Mouse (Mus musculus): ENCODE results near the gene Kcna3.
A peak's percentile ranks its signal among the peaks of the same experiment; 100 is the strongest.

Kcna3 gene

DNA sequence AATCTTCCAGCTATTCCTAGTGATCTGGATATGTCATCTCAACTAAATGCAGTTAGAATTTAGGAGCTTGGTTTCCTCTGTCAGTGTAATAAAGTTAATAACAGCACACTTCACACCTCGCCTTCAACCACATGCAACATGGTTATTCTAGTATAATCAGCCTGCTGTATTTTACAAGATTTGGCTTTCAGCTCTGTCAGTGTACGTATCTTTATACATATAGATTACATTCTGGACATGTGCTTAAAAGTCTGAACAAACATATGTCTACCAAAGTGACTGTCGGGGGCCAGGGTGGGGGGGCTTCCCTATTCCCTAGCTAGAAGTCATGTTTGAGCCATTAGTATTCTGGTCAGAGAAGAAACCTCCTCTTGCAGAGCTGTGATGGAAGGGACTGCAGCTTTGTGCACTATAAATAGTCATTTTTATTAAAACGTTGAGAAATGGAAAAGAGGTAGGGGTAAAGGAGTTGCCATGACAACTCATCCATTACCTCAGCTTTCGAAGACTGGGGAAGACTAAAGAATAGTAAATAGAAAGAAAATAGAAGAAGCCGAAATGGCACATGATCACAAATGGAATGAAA is 29.6 kb downstream of the Kcna3 start:
- no peak for DNase-seq (ENCODE audit: low spot score)

DNA sequence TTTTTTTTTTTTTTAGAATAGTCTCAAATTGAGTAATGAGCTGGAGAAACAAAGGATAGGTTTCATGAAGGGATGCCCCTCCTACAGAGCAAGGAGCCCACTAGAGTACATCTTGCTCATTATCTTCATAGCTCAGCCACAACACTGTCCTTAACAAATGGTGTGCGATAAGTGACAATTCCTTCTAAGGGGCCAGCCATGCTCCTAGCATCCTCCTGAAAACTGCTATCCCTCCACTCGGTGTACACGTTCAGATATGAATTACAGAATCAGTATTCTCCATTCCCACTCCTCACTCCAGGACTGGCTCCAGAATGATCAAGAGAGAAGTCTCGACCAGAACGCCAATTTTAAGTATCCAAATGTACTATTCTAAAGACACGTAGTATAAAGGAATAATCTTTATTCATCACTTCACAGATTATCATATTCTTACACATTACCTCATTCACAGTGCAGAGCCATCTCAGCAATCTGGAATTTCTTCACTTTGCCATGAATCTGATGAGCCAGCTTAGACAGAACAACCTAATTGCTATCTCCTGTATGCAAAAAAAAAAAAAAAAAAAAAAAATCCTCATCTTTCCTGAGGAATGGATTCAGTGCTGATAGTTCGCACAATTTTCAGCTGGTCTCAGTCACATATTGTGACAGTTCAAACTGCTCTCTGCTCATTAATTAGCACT is 30.3 kb downstream of the Kcna3 start:
- DNase-seq (ENCODE audit: low spot score) = no peak

DNA sequence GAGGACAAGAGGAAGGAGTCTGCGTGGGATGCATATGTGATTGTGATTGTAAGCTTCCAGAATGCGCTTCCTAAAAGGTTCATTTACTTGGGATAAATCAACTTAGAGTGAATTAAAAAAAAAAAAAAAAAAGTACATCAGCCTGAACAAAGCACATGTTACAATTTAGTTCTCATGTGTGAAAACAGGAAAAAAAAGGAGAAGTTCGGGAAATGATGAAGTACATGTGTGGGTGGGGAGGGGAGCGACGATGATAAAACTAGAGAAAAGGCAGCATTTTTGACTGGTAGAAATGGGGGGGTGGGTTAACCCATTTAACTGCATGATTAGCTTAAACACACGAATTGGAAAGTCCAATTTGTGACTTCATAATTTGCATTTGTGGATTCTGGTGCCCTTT is 31.3 kb downstream of the Kcna3 start:
- DNase-seq (ENCODE audit: low spot score) = no peak

DNA sequence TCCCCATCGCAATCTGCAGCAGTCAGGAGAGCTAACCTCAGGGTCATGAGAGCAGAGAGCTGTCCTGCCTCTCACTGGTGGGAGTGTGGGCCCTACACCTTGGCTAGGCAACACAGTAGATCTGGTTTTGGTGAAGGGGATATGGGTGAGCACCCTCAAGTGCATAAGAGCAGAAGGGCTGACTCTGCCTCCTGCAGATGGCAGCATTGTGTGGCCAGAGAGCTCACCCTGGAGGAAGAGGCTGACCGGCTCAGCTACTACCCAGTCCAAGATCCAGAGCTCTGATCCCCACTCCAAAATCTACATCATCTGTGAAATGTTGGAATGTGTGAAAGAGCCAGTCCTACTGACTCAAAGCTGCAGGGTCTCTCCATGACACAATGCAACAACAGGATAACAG is 37.9 kb downstream of the Kcna3 start:
- no peak for DNase-seq (ENCODE audit: low spot score)

DNA sequence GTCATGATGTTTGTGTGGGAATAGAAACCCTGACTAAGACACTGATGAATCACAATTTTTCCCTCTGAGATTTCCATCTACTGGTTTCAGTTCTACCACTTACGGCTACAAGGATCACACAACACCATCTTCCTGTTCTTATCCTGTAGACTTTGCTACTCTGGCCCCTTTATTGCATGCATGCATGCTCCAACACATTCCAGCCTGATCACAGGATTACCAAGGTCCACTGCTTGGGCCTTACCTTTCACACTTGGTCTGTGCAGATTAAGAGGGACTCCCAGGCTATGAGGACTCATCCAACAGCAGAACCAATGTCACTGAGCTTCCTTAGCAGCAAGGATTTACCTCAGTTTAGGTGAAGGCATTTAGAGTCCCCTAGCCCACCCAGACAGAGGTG is 39.7 kb downstream of the Kcna3 start:
- no peak for DNase-seq (ENCODE audit: low spot score)

DNA sequence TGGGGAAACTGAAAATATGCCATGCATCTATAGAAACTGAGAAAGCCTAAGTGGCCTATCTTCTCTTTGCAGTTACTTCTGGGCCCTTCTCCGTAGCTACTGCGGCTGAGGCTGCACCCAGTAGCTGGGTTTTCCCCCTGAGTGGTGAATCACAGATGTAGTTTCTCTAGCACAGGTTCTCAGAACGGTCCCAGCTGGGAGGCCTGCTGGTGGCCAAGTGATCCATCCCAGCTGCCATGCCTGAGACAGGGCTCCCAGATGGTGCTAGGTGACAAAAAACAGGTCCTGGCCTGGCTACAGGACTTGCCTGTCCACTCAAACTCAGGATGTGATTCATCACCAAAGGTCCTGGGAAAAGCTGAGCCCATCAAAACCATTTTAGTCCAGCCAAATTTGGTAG is 40.7 kb downstream of the Kcna3 start:
- DNase-seq (ENCODE audit: low spot score) = no peak

DNA sequence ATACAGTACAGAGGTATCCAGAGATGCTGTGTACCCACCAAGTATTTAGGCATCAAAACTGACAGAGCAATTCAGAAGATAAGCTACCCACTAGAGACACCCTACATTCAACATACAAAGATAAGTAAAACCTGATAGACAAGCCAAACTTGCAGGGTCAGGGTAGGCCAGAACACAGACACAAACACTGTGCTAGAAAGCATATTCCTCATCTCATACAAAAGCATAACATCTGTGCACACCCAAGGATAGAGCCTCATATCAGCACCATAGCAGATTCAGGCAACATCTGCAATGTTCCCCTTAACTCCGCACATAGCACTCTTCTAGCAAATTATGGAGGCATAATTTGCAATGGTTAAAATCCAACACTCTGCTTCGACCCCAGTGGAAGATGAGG is 41.1 kb downstream of the Kcna3 start:
- no peak for DNase-seq (ENCODE audit: low spot score)

DNA sequence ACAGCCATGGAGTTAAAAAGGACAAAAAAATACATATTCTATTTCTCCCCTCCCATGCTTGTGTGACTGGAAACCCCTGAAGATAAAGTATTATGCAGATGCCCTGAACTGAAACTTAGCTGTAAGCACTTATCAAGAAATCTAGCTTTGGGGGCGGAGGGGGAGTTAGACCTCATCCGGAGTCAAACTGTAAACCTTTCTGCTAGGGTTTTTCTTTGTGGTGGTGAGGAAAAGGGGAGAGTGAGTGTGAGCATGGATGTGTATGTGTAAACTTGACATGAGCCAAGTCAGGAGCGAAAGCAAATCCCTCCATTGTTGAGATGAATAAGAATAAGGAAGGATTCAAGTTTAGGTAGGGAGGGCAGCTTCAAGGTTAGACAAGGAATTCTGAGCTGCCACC is 44.8 kb downstream of the Kcna3 start:
- DNase-seq (ENCODE audit: low spot score) = no peak

DNA sequence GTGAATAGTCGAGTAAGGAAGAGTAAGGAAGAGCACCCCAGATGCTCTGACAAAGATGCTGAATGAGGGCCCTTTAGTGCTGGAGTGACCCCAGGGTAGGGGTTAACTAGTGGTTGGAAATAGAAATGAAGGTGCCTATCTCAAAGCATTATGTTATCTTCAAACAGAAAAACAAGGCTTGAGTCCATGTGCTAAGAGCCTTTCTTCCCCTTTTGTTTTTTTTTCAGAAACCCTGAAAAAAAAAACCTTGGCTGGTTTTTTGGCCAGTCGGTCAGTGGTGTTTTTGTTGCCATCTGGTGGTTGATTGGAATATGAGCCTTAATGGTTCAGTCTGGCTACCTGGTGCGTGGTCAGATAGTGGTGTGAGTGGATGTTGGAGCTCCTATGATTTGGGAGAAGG is 45.3 kb downstream of the Kcna3 start:
- peak; percentile 60 for DNase-seq (ENCODE audit: low spot score)

DNA sequence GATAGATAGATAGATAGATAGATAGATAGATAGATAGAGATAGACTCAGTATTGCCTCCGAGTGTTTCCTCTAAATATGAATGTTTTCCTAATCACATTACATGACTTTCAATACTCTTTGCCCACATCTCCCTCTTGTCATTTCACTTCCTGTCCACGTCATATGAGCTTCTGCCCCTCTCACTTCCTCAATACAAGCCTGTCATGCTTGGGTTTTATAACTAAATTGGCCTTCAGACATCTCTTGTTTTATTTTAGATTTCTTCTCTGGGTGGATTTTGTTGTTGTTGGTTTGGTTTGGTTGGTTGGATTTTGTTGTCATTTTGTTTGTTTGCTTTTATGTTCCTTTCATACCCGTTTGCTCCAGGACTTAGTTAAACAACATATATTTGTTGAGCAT is 48.6 kb downstream of the Kcna3 start:
- no peak for DNase-seq (ENCODE audit: low spot score)

DNA sequence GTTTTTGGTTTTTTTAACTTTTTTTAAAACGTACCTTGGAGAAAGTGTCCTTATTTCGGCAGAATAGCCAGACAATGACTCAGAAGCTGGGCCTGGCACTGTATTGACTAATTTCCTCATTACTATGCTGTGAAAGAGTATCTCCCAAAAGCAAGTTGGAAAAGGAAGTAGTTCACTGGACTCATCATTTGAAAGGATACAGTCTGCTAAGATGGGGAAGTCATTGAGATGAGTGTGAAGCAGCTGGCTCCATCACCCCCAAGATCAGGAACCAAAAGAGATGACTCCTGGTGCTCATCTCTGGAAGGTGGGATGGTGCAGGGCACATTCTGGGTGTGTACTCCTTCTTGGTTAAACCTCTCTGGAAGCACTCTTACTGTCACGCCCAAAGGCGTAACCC is 51.4 kb downstream of the Kcna3 start:
- no peak for DNase-seq (ENCODE audit: low spot score)

Measured in embryo, embryonic 10.5 days (tissue).